Mouse (Mus musculus): Measurements from ENCODE around the gene Tmem41b. TPM values are rescaled to one million over a fixed set of nuclear protein-coding genes. Genes with fewer than 3 reads are reported as not detected.
A peak's percentile ranks its signal among the peaks of the same experiment; 100 is the strongest.

The Tmem41b gene
- polyA plus RNA-seq, 1 experiment from 2014 or later: 61.9 TPM

- H3K9ac ChIP-seq (ENCODE audit: low read length): no peak overlapping the region
- WGBS: 39% methylated on average over 1 of the region's 1 CpGs
- no peaks in the 10 kb centered on the region for H3K36me3 ChIP-seq (ENCODE audit: control insufficient read depth, insufficient read depth, low read length)
- no peaks in the 10 kb centered on the region for H3K27me3 ChIP-seq (replicated peaks; ENCODE audit: control insufficient read depth, insufficient read depth, low read length)
- H3K9me3 ChIP-seq (ENCODE audit: control insufficient read depth, low read length): no peaks in the 10 kb centered on the region
- no peak overlapping the region for H3K27ac ChIP-seq (ENCODE audit: low read depth)
- ATAC-seq (replicated peaks; ENCODE audit: low FRiP score, low TSS enrichment, low read depth) (no peak), DNase-seq (ENCODE audit: low spot score) (no peak)
- H3K4me1 ChIP-seq (replicated peaks; ENCODE audit: control insufficient read depth, insufficient read depth, low read length): no peaks in the 10 kb centered on the region
- no peak overlapping the region for H3K4me2 ChIP-seq (ENCODE audit: low read length)
- no peak overlapping the region for H3K4me3 ChIP-seq (ENCODE audit: low read depth, low read length)
Measured at GRCm38 (mm10) chr7:110011417-110011816, 24.7 kb upstream of the Tmem41b start.

GRCm38 (mm10) chr7:110009084-110009483 lies 22.4 kb upstream of the Tmem41b start:
- DNase-seq (ENCODE audit: low spot score) (no peak), ATAC-seq (replicated peaks; ENCODE audit: low FRiP score, low TSS enrichment, low read depth) (no peak)
- Histone ChIP-seq H3K27ac (ENCODE audit: low read depth) (no peak overlapping the region), H3K36me3 (ENCODE audit: control insufficient read depth, insufficient read depth, low read length) (no peaks in the 10 kb centered on the region), H3K4me2 (ENCODE audit: low read length) (no peak overlapping the region), H3K4me1 (replicated peaks; ENCODE audit: control insufficient read depth, insufficient read depth, low read length) (no peaks in the 10 kb centered on the region), H3K9me3 (ENCODE audit: control insufficient read depth, low read length) (no peaks in the 10 kb centered on the region), H3K4me3 (ENCODE audit: low read depth, low read length) (no peak overlapping the region), H3K27me3 (replicated peaks; ENCODE audit: control insufficient read depth, insufficient read depth, low read length) (no peaks in the 10 kb centered on the region), H3K9ac (ENCODE audit: low read length) (no peak overlapping the region)
- WGBS: 67% methylated on average over 6 of the region's 6 CpGs

DNA sequence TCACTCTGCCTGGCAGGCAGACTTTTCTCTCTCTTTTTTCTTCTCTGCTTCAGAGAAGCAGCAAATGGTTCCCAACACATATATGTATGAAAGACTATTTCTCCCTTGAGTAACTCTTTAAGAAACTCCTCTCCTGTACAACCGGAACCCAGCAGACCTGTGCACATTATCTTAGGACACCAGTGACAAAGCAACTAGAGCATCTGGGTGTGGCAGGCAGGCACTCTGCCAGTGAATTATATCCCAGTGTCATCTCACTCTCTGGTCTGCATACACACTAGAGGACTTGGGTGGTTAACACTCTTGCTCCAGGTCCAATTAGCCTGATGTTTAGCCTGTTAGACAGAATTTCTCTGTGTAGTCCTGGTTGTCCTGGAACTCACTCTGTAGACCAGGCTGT lies 21.8 kb upstream of the Tmem41b start:
- WGBS: 93% methylated on average over 1 of the region's 1 CpGs
- ATAC-seq (replicated peaks; ENCODE audit: low FRiP score, low TSS enrichment, low read depth) (no peak), DNase-seq (ENCODE audit: low spot score) (no peak)

DNA sequence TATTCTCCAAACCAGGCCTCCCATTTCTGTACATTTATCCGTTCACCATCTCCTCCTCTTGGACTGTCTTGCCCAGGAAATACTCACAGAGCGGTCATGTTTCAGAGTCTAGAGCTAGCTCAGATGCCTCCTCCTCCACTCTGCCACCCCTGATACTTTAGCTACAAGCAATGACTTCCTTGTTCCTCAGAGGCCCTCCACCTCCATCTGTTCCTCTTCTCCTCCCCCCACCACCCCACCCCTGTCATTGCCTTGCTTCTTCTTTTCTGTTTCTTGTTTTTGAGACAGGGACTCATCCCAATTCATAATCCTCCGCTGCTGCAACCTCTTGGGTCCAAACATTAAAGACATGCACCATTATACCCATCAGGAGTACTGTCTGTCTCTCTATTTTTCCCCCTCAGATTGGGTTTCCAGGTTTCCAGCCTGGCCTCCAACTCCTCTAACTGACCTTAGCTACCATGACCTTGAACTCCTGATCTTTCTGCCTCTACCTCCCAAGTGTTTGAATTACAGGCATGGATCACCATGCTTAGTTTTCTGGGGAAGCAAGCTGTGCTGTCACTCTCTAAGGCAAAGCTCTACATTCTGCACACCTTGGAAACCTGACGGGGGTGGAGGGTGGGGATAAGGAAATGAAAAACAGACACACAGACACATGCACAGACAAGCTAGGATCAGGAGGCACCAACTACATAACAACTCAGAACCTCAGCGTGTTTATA lies 19.9 kb upstream of the Tmem41b start:
- Histone ChIP-seq H3K9ac (ENCODE audit: low read length) (no peak overlapping the region), H3K4me2 (ENCODE audit: low read length) (no peak overlapping the region), H3K9me3 (ENCODE audit: control insufficient read depth, low read length) (no peaks in the 10 kb centered on the region), H3K4me1 (replicated peaks; ENCODE audit: control insufficient read depth, insufficient read depth, low read length) (no peaks in the 10 kb centered on the region), H3K36me3 (ENCODE audit: control insufficient read depth, insufficient read depth, low read length) (no peaks in the 10 kb centered on the region), H3K4me3 (ENCODE audit: low read depth, low read length) (no peak overlapping the region), H3K27ac (ENCODE audit: low read depth) (no peak overlapping the region), H3K27me3 (replicated peaks; ENCODE audit: control insufficient read depth, insufficient read depth, low read length) (no peaks in the 10 kb centered on the region)
- ATAC-seq (replicated peaks; ENCODE audit: low FRiP score, low TSS enrichment, low read depth) (no peak), DNase-seq (ENCODE audit: low spot score) (no peak)
- 78% methylated on average over 5 of the region's 5 CpGs for WGBS

More for the DNA sequence above, 21.8 kb upstream of the Tmem41b start:
- no peaks in the 10 kb centered on the region for H3K9me3 ChIP-seq (ENCODE audit: control insufficient read depth, low read length)
- H3K27me3 ChIP-seq (replicated peaks; ENCODE audit: control insufficient read depth, insufficient read depth, low read length): no peaks in the 10 kb centered on the region
- no peaks in the 10 kb centered on the region for H3K36me3 ChIP-seq (ENCODE audit: control insufficient read depth, insufficient read depth, low read length)
- H3K27ac ChIP-seq (ENCODE audit: low read depth): no peak overlapping the region
- H3K4me2 ChIP-seq (ENCODE audit: low read length): no peak overlapping the region
- H3K9ac ChIP-seq (ENCODE audit: low read length): no peak overlapping the region
- H3K4me1 ChIP-seq (replicated peaks; ENCODE audit: control insufficient read depth, insufficient read depth, low read length): no peaks in the 10 kb centered on the region
- no peak overlapping the region for H3K4me3 ChIP-seq (ENCODE audit: low read depth, low read length)

DNA sequence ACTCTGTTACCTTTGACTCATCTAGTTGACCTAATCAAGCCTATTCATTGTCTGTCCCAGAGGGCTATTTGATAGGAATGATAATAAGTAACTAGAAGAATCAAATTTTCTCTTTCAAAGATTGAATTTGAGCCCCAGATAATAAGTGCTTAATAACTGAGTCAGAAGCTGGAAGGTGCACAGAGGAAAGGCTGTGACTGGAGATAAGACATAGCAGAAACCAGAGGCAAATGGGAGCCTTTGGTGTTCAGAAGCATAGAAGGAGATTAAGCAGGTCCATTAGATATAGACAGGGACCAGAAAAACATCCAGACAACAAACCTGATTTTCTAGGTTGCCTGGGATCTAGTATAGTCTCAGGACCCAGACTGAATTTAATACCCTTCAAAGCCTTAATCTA lies 19.2 kb upstream of the Tmem41b start:
- Histone ChIP-seq H3K9me3 (ENCODE audit: control insufficient read depth, low read length) (no peaks in the 10 kb centered on the region), H3K4me1 (replicated peaks; ENCODE audit: control insufficient read depth, insufficient read depth, low read length) (no peaks in the 10 kb centered on the region), H3K4me3 (ENCODE audit: low read depth, low read length) (no peak overlapping the region), H3K9ac (ENCODE audit: low read length) (no peak overlapping the region), H3K36me3 (ENCODE audit: control insufficient read depth, insufficient read depth, low read length) (no peaks in the 10 kb centered on the region), H3K27ac (ENCODE audit: low read depth) (no peak overlapping the region), H3K4me2 (ENCODE audit: low read length) (no peak overlapping the region), H3K27me3 (replicated peaks; ENCODE audit: control insufficient read depth, insufficient read depth, low read length) (no peaks in the 10 kb centered on the region)
- no peak for DNase-seq (ENCODE audit: low spot score)
- ATAC-seq (replicated peaks; ENCODE audit: low FRiP score, low TSS enrichment, low read depth): no peak

DNA sequence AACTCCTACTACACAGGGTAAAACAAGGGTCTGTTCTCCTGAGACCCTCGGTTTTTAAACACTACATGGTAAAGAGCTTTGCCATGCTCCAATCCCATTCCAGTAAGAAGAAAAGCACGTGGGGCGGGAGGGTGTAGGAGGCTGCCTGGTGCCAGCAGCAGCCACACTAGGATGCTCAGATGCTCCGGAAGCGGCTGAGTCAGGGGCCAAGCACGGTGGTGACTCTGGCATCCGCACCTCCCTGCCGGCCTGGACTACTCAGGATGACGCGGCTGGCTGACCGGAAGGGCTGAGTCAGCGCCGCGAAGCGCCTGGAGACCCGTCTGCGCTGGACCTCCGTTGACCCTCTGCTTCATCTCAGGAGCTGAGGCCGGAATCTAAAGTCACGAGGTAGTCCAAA lies 16.2 kb upstream of the Tmem41b start:
- no peaks in the 10 kb centered on the region for H3K27me3 ChIP-seq (replicated peaks; ENCODE audit: control insufficient read depth, insufficient read depth, low read length)
- no peak overlapping the region for H3K4me3 ChIP-seq (ENCODE audit: low read depth, low read length)
- H3K4me2 ChIP-seq (ENCODE audit: low read length): peak overlapping the region; percentile 44
- H3K9me3 ChIP-seq (ENCODE audit: control insufficient read depth, low read length): no peaks in the 10 kb centered on the region
- DNase-seq (ENCODE audit: low spot score): no peak
- no peak overlapping the region for H3K9ac ChIP-seq (ENCODE audit: low read length)
- no peaks in the 10 kb centered on the region for H3K36me3 ChIP-seq (ENCODE audit: control insufficient read depth, insufficient read depth, low read length)
- H3K27ac ChIP-seq (ENCODE audit: low read depth): no peak overlapping the region
- no peaks in the 10 kb centered on the region for H3K4me1 ChIP-seq (replicated peaks; ENCODE audit: control insufficient read depth, insufficient read depth, low read length)
- ATAC-seq (replicated peaks; ENCODE audit: low FRiP score, low TSS enrichment, low read depth): peak; percentile 64; the same call in 1 of the 2 replicates
- WGBS: 19% methylated on average over 20 of the region's 20 CpGs

- H3K4me3 ChIP-seq (ENCODE audit: low read depth, low read length): no peak overlapping the region
- H3K36me3 ChIP-seq (ENCODE audit: control insufficient read depth, insufficient read depth, low read length): no peaks in the 10 kb centered on the region
- H3K27ac ChIP-seq (ENCODE audit: low read depth): no peak overlapping the region
- no peak overlapping the region for H3K9ac ChIP-seq (ENCODE audit: low read length)
- no peak for ATAC-seq (replicated peaks; ENCODE audit: low FRiP score, low TSS enrichment, low read depth)
- no peaks in the 10 kb centered on the region for H3K9me3 ChIP-seq (ENCODE audit: control insufficient read depth, low read length)
- H3K4me2 ChIP-seq (ENCODE audit: low read length): no peak overlapping the region
- no peaks in the 10 kb centered on the region for H3K27me3 ChIP-seq (replicated peaks; ENCODE audit: control insufficient read depth, insufficient read depth, low read length)
- no peaks in the 10 kb centered on the region for H3K4me1 ChIP-seq (replicated peaks; ENCODE audit: control insufficient read depth, insufficient read depth, low read length)
- no peak for DNase-seq (ENCODE audit: low spot score)
Measured at GRCm38 (mm10) chr7:110002092-110002491, 15.4 kb upstream of the Tmem41b start.

DNA sequence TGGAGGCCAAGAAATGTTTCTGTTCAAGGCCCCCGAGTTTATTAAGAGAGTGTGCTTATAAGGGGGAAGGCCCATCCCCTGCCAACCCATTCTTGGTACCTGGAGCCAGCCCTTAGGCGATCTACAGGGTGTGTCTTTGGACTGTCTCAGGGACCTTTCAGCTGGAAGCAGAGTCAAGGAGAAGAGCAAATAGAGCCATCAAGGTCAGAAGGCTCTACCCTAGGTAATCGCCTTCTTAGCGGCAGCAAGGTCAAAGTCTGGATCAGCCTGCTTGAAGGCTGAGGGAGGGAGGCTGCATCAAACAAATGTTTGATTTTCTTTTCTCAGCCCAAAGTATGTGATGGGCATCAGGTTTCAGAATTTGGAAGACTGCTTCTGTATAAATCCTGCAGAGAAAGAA lies 11.7 kb upstream of the Tmem41b start:
- Histone ChIP-seq H3K27me3 (replicated peaks; ENCODE audit: control insufficient read depth, insufficient read depth, low read length) (no peaks in the 10 kb centered on the region), H3K36me3 (ENCODE audit: control insufficient read depth, insufficient read depth, low read length) (no peaks in the 10 kb centered on the region), H3K4me2 (ENCODE audit: low read length) (no peak overlapping the region), H3K9ac (ENCODE audit: low read length) (no peak overlapping the region), H3K9me3 (ENCODE audit: control insufficient read depth, low read length) (no peaks in the 10 kb centered on the region), H3K4me1 (replicated peaks; ENCODE audit: control insufficient read depth, insufficient read depth, low read length) (no peaks in the 10 kb centered on the region), H3K27ac (ENCODE audit: low read depth) (no peak overlapping the region), H3K4me3 (ENCODE audit: low read depth, low read length) (no peak overlapping the region)
- 69% methylated on average over 4 of the region's 4 CpGs for WGBS
- ATAC-seq (replicated peaks; ENCODE audit: low FRiP score, low TSS enrichment, low read depth) (no peak), DNase-seq (ENCODE audit: low spot score) (no peak)
